Mouse (Mus musculus) kidney, embryonic 14.5 days (tissue): ENCODE measurements around the gene Myo10. TPM values are rescaled to one million over a fixed set of nuclear protein-coding genes. Genes with fewer than 3 reads are reported as not detected.
A peak's percentile ranks its signal among the peaks of the same experiment; 100 is the strongest.

Source experiments
- ATAC-seq: fragments of 200-750 bp; cut with Nextera tagmentation; 2 replicates; pipeline ENCODE4 v1.8.0; 2017; ENCODE audit warnings: moderate number of reproducible peaks, mild to moderate bottlenecking, moderate TSS enrichment, moderate library complexity; ENCODE audit not compliant: low FRiP score, low TSS enrichment
- H3K27ac ChIP-seq: fragments of 300-500 bp; sonication (generic); 2 replicates; pipeline ENCODE4 v1.5.1; 2014; ENCODE audit warnings: low read depth, mild to moderate bottlenecking, low read length, moderate library complexity, mixed read lengths
- H3K27me3 ChIP-seq: fragments of 300-500 bp; sonication (generic); 2 replicates; pipeline ENCODE4 v1.6.1; 2014; ENCODE audit warnings: mild to moderate bottlenecking, low read length; ENCODE audit not compliant: control insufficient read depth, insufficient read depth
- H3K36me3 ChIP-seq: fragments of 300-500 bp; sonication (generic); 2 replicates; pipeline ENCODE4 v1.6.1; 2014; ENCODE audit warnings: low read length, mixed read lengths; ENCODE audit not compliant: control insufficient read depth, insufficient read depth
- H3K4me1 ChIP-seq: fragments of 300-500 bp; sonication (generic); 2 replicates; pipeline ENCODE4 v1.6.1; 2014; ENCODE audit warnings: low read length, mixed read lengths; ENCODE audit not compliant: control insufficient read depth, insufficient read depth
- H3K4me2 ChIP-seq: fragments of 300-500 bp; sonication (generic); replicated peaks from 2 replicates; pipeline ENCODE4 v1.6.1; 2014; ENCODE audit warnings: low read depth, mild to moderate bottlenecking, low read length
- H3K4me3 ChIP-seq: fragments of 300-500 bp; sonication (generic); 2 replicates; pipeline ENCODE4 v1.5.1; 2014; ENCODE audit warnings: mild to moderate bottlenecking, low read length
- H3K9ac ChIP-seq: fragments of 300-500 bp; sonication (generic); 2 replicates; pipeline ENCODE4 v1.6.1; 2014; ENCODE audit warnings: low read depth, mild to moderate bottlenecking, low read length, moderate library complexity
- H3K9me3 ChIP-seq: fragments of 300-500 bp; sonication (generic); 2 replicates; pipeline ENCODE4 v1.6.1; 2016; ENCODE audit warnings: low read length; ENCODE audit not compliant: control insufficient read depth
- WGBS: fragments of 180-500 bp; shearing (Covaris S2); extraction: QIAGEN DNeasy Blood & Tissue Kit; methylation state at CpG from one replicate; pipeline ENCODE4 v1.1.7; 2014; 5-methylcytosine and 5-hydroxymethylcytosine counted together
- polyA plus RNA-seq: library from polyadenylated mRNA; unstranded; fragments of >200 nt; fragmentation: Nextera tagmentation; extraction: Ambion mirVana; gene quantifications from 2 replicates; pipeline ENCODE4 v1.2.1, GENCODE M21; 2014

Gene Myo10
- polyA plus RNA-seq, 1 experiment from 2014 or later, result 52.2 TPM

DNA sequence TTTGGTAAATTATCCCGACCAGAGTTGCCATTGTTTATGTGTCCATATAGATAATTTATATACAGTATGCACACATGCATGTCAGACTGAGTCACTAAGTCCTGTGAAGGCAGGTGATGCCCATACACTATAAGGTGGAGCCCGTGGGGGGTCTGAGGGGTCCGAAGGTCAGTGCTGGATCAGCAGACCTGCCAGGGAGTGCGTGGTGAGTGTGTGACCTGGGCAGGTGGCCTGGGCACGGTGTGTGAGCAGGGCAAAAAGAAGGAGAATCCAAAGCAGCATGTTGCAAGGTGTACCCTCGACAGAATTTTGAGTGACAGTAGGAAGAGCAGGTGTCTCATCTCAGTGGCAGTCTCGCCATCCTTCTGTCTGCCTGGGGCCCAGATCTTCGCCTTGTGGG is 67.2 kb downstream of the Myo10 start:
- Histone ChIP-seq H3K9ac (no peak overlapping the region), H3K27ac (no peak overlapping the region), H3K9me3 (no peaks in the 10 kb centered on the region), H3K4me2 (no peak overlapping the region), H3K4me3 (no peak overlapping the region), H3K4me1 (peaks cover 22% of the 10 kb centered on the region), H3K27me3 (no peaks in the 10 kb centered on the region), H3K36me3 (no peaks in the 10 kb centered on the region)
- ATAC-seq, result peak; percentile 37; the same call in 1 of the 2 replicates
- WGBS, result 69% methylated on average over 8 of the region's 8 CpGs

DNA sequence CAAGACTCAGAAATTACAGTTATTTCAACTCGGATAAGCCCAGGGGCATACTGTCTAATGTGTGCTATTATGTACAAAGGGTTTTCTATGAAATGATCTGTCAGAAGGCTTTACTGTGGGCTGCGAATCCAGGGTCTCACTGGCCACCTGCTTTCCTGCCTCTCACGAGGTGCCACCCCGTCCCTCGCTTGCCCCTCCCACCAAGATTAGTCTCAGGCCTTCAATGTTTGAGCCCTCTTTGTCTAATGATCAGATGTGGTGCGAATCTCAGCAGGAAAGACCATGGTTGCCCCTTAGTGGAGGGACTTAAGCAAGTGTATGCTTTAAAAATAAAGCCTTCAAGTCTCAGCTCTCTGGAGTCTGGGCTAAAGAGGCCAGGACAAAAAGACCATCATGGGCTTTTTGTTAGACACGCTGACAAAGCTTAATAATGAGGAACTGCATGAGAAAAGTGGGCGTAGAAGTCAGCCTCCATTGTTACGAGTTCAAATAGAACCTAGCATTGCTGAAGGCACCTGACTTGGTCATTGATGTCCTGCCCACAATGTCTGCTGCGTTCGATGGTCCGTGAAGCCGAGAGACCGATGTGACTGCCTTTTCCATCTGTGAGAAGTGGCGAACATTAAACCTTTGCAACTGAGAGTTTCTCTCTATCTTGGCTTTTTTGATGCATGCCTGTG is 67.9 kb downstream of the Myo10 start:
- 62% methylated on average over 15 of the region's 15 CpGs for WGBS
- ATAC-seq, result no peak
- H3K36me3 ChIP-seq, result no peaks in the 10 kb centered on the region
- no peaks in the 10 kb centered on the region for H3K9me3 ChIP-seq
- H3K9ac ChIP-seq, result no peak overlapping the region
- H3K27ac ChIP-seq, result no peak overlapping the region
- H3K4me2 ChIP-seq, result no peak overlapping the region
- peaks cover 22% of the 10 kb centered on the region for H3K4me1 ChIP-seq
- H3K4me3 ChIP-seq, result no peak overlapping the region
- no peaks in the 10 kb centered on the region for H3K27me3 ChIP-seq

DNA sequence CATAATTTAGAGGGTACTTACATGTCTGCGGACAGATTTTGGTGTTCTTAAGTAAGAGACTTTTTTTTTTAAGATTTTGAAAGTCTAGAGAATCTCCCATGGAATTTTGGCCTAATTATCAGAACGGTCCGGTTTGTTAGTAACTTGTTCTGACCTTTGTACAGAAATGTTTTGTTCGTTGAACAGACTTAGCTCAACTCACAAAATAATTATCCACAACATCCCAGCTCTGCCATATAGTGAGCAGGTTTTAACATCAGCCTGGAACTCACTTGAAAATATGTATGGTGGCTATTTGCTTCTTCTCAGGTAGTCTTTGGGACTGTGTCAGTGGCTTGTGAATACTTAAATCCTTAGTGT is 68.4 kb downstream of the Myo10 start:
- Histone ChIP-seq H3K9ac (no peak overlapping the region), H3K4me3 (no peak overlapping the region), H3K27me3 (no peaks in the 10 kb centered on the region), H3K36me3 (no peaks in the 10 kb centered on the region), H3K4me1 (peaks cover 22% of the 10 kb centered on the region), H3K27ac (no peak overlapping the region), H3K4me2 (no peak overlapping the region), H3K9me3 (no peaks in the 10 kb centered on the region)
- 76% methylated on average over 4 of the region's 4 CpGs for WGBS
- ATAC-seq, result no peak

DNA sequence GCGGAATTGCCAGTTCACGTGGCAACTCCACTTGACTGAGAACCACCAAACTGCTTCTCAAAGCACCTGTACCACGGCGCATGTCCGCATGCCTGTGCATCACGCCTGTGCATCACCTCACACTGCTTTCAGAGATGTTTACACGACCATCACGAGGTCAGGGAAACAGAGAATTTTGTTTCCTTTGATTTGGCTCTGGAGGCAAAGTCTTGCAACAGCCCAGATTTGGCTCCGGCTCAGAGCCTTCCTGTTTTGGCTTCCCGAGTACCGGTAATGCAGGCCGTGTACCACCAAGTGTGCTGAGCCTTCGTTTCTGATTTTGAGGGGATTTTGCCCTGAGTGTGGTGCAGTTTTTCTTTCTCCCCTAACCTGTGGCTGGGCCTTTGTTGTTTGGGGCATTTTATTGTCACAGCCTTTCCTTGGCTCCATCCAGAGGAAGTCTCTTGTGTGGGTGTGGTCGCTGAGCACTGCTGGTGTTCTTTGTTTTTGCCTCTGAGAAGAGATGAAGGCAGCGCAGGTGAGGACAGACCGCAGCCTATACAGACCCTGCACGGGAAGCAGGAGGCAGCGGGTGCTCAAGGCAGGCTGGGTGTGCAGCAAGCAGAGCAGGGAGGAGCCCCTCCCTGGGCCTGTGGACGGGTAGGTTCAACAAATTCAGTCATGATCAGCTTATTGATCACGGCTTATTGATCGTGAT is 70.1 kb downstream of the Myo10 start:
- no peak for ATAC-seq
- 53% methylated on average over 21 of the region's 21 CpGs for WGBS
- H3K9me3 ChIP-seq, result no peaks in the 10 kb centered on the region
- H3K9ac ChIP-seq, result no peak overlapping the region
- H3K4me1 ChIP-seq, result peaks cover 22% of the 10 kb centered on the region
- H3K4me2 ChIP-seq, result no peak overlapping the region
- no peak overlapping the region for H3K27ac ChIP-seq
- H3K36me3 ChIP-seq, result no peaks in the 10 kb centered on the region
- no peak overlapping the region for H3K4me3 ChIP-seq
- H3K27me3 ChIP-seq, result no peaks in the 10 kb centered on the region

DNA sequence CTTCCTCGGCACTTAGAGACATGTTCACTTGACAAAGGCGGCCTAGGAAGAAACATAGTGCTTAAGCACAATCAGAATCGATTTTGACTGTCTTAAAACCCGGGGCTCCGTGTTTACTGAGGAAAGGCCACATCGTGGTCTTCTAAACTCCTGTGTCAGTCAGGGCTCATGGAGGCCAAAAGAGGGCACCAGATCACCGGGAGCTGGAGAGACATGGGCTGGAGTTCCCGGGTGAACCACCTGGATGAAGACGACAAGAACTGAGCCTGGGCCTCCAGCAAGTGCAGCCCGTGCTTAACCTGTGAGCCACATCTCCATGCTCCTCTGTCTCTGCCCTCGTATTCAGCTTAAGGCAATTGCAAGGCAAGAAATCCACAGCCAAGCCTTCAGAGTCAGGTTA is 71.4 kb downstream of the Myo10 start:
- WGBS, result 80% methylated on average over 11 of the region's 11 CpGs
- Histone ChIP-seq H3K27ac (no peak overlapping the region), H3K9me3 (no peaks in the 10 kb centered on the region), H3K4me3 (no peak overlapping the region), H3K36me3 (no peaks in the 10 kb centered on the region), H3K4me2 (no peak overlapping the region), H3K9ac (no peak overlapping the region), H3K27me3 (no peaks in the 10 kb centered on the region), H3K4me1 (peaks cover 17% of the 10 kb centered on the region)
- no peak for ATAC-seq

DNA sequence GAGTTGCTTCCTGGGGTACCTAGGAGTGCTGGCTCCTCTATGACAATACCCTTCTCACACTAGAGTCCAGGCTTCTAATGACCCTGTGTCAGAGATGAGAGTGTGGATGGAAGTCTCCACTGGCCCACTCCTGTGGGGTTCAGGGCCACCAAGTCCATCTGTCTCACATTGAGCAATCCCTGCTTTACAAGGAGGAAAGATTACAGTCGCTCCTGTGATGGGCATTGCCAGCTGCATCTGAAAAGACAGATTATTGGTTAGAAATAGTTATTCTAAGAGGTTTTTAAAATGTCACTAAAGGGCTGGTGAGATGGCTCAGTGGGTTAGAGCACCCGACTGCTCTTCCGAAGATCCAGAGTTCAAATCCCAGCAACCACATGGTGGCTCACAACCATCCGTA is 72.4 kb downstream of the Myo10 start:
- H3K4me2 ChIP-seq, result no peak overlapping the region
- H3K9me3 ChIP-seq, result no peaks in the 10 kb centered on the region
- H3K4me3 ChIP-seq, result no peak overlapping the region
- WGBS, result 93% methylated on average over 4 of the region's 4 CpGs
- H3K4me1 ChIP-seq, result peaks cover 8% of the 10 kb centered on the region; the same call in 1 of the 2 replicates
- H3K9ac ChIP-seq, result no peak overlapping the region
- H3K27me3 ChIP-seq, result no peaks in the 10 kb centered on the region
- no peak for ATAC-seq
- H3K27ac ChIP-seq, result no peak overlapping the region
- no peaks in the 10 kb centered on the region for H3K36me3 ChIP-seq

DNA sequence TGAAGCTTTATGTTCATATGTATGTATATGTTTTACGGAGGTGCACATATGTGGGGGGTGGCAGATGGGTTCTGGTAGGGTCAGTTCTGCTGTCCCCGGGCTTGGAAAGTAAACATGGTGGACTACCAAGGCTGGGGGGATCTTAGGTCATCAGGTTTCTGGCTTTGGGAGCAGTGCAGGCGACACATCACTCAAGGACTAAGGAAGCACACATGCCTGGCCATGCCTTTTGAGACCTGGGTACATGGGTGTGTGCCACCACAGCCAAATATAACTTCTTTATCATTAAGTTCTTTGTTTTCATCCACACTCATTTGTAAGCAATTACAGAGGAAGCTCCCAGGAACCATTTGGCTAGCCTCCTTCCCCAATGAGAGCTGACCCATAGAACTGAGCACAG is 72.9 kb downstream of the Myo10 start:
- Histone ChIP-seq H3K27ac (no peak overlapping the region), H3K9ac (no peak overlapping the region), H3K4me2 (no peak overlapping the region), H3K4me3 (no peak overlapping the region), H3K27me3 (no peaks in the 10 kb centered on the region), H3K36me3 (no peaks in the 10 kb centered on the region), H3K9me3 (no peaks in the 10 kb centered on the region), H3K4me1 (peaks cover 3% of the 10 kb centered on the region; the same call in 1 of the 2 replicates)
- WGBS, result 92% methylated on average over 3 of the region's 3 CpGs
- no peak for ATAC-seq

DNA sequence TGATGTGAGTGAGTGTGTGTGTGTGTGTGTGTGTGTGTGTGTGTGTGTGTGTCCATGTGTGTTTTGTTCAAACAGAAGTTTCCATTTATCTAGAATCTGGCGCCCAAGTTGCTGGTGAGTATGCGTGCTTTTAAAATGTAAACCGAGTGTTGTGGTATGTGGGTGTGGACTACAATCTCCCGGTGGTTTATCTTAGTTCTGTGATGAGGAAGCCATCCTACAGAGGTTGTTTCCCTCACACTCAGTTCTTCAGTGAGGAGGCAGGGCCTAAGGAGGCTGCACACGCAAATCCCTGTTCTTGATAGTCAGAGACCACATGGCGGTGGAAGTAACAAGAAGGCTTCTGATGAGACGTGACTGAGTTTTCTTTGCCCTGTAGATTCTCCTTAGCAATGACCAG is 73.6 kb downstream of the Myo10 start:
- H3K4me2 ChIP-seq, result no peak overlapping the region
- no peak overlapping the region for H3K9ac ChIP-seq
- no peak for ATAC-seq
- H3K36me3 ChIP-seq, result no peaks in the 10 kb centered on the region
- H3K4me1 ChIP-seq, result no peaks in the 10 kb centered on the region
- H3K9me3 ChIP-seq, result no peaks in the 10 kb centered on the region
- no peaks in the 10 kb centered on the region for H3K27me3 ChIP-seq
- H3K4me3 ChIP-seq, result no peak overlapping the region
- no peak overlapping the region for H3K27ac ChIP-seq
- WGBS, result 88% methylated on average over 7 of the region's 7 CpGs

DNA sequence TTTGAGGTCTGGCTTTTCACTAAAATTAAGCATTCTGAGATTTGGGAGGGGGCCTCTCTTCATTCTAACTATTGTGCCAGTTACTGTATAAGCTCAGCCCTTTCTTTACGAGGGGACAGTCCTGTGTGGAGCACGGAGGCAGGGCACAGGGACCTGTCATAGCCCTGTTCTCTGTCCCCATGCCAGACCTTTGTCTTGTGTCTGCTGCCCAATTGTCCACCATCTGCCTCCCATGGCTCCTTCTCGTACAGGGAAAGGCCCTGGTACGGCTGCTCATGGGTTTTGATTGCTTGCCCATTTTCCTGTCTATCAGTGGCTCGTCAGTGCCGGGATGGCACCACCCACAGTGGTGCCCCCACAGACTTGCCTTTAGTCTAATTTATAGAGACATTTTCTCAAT is 74.3 kb downstream of the Myo10 start:
- Histone ChIP-seq H3K4me1 (no peaks in the 10 kb centered on the region), H3K36me3 (peaks cover 4% of the 10 kb centered on the region; the same call in 1 of the 2 replicates), H3K4me2 (no peak overlapping the region), H3K27ac (no peak overlapping the region), H3K9me3 (no peaks in the 10 kb centered on the region), H3K4me3 (no peak overlapping the region), H3K9ac (no peak overlapping the region), H3K27me3 (no peaks in the 10 kb centered on the region)
- 89% methylated on average over 6 of the region's 6 CpGs for WGBS
- ATAC-seq, result no peak
